Mouse (Mus musculus) embryonic fibroblast, embryonic 13.5 days (primary cell): ENCODE measurements at regions not wholly inside any gene's neighbourhood (a gene's known extent, or its start where the extent isn't known, plus 50 kb on each side); places are given as distances from the start of the nearest gene placed in this dataset.
"Not testable (repeated sequence)": the region's sequence is repeated elsewhere in the genome, so short reads cannot be mapped to it uniquely, and the experiment has no call there.

Experiments
- H3K27ac ChIP-seq: 2 replicates; pipeline ENCODE4 v1.5.1; 2012; ENCODE audit warnings: low read length, control low read depth, inconsistent platforms; ENCODE audit not compliant: insufficient read depth
- H3K4me1 ChIP-seq: 2 replicates; pipeline ENCODE4 v1.6.1; 2011; ENCODE audit warnings: low read length; ENCODE audit not compliant: control insufficient read depth, insufficient read depth
- H3K4me3 ChIP-seq: 2 replicates; pipeline ENCODE4 v1.5.1; 2011; ENCODE audit warnings: mild to moderate bottlenecking, control low read depth, low read length; ENCODE audit not compliant: insufficient read depth
- CTCF ChIP-seq: IDR thresholded peaks from 2 replicates; pipeline ENCODE4 v1.5.1; 2011; ENCODE audit warnings: mild to moderate bottlenecking, control low read depth, low read length, moderate library complexity, borderline replicate concordance; ENCODE audit not compliant: insufficient read depth
- POLR2A ChIP-seq: IDR thresholded peaks from 2 replicates; pipeline ENCODE4 v1.6.1; 2011; ENCODE audit warnings: low read depth, mild to moderate bottlenecking, control low read depth, low read length, moderate library complexity

DNA sequence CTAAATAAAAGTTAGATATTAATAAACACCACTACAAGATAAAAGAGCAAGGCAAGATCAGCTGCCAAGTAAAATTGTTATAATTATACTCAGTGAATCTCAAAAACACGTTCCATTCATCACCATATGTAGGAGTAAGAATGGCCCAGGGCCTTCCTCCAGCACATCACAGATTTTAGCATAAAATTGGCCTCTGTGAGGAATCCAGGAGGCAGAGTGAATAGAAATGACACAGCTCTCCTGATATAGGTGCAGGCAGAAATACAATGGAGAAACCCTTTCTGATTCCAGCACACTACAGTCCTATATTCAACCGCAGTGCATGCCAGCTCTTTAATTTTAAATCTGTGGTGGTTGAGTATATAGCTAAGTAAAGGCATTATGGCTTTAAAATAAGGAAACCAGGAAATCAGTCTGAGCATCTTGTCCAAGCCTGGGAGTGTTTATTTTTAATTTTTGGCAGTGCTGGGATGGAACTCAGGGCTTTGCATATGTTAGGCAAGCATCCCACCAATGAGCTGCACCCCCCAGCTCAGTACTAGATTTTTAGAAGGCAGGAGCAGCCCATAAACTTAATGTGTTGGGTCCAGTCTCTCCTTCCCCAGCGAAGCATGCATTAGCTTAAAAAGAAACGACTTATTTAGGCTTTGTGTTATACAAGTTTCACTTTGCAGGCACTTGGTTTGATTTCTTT, 158.3 kb upstream of the Ptprz1 start:
- Histone ChIP-seq H3K27ac (no peak overlapping the region), H3K4me1 (no peaks in the 10 kb centered on the region), H3K4me3 (no peak overlapping the region)
- no peak for TF ChIP-seq POLR2A
- TF ChIP-seq CTCF: no peak

DNA sequence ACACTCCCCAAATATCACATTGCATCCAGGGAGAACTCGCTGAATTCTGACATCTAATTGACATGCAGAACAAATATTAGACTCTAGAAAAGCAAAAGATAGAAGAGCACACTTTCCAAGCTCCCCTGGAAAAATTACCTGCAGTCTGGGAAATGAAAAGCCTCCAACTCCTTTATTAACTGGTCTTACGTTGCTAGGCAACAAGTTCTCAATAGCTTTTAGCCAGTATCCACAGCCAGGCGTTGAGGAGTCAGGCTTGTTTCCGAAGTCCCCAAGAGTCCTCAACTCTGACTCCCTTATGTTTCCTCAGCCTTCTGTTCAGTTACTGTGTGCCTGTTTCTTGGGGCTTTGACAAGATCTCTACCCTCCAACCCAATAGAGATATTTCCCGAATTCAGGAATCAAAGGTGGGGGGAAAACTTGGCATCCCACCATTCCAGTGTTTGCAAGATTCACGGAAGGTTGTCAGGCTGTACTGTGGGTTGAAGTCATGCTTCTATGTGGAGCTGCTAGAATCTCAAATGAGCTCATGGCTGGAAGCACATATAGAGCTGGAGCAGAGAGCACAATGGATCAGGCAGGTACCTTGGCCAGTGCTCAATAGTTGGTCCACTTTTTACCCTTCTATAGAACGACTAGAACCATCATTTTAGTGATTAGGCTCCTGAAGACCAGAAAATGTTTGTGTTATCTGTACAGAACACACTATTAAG, 159.0 kb upstream of the Ptprz1 start:
- Histone ChIP-seq H3K27ac (no peak overlapping the region), H3K4me1 (no peaks in the 10 kb centered on the region), H3K4me3 (no peak overlapping the region)
- TF ChIP-seq POLR2A: no peak

DNA sequence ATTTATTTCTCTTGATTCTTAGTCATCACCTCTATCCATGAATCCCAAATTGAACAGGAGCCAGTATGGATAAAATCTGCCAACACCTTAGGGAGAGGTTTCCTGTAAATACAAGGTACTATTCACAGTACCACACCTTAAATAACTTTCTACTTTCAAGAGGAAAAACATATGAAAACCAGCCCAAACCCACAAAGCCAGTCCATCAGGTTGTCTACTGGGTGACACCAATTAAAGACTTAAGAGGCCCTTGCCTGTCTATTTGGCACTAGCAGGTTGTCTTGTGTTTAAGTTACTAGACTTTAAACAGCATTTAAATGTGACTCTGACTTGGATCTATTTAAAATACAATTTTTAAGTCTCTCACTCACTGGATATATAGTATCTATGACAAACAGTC, 177.1 kb upstream of the Ptprz1 start:
- H3K27ac ChIP-seq: no peak overlapping the region
- TF ChIP-seq CTCF (no peak), POLR2A (no peak)
- no peak overlapping the region for H3K4me3 ChIP-seq
- no peaks in the 10 kb centered on the region; the same call in 1 of the 2 replicates for H3K4me1 ChIP-seq

DNA sequence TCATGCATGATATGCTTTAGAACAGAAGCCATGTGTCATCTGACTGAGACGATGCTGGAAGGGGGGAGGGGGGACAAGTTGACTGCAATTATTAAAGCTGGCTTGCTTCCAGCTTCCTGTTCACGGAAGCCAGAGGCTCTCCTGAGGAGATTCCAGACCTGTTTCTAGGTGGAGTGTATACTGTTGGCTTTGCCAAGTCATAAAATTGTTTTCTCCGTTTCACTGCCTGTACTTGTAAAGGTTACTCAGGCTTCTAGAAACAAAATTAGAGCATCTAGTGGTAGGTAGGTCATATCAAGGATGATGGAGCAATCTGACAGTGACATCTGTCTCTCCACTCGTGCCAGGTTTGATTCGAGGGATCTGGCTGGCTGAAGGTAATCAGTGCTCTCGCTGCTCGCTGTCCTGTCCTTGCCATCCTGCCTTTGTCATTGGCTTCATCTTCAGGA, 186.6 kb upstream of the Ptprz1 start:
- TF ChIP-seq CTCF (no peak), POLR2A (no peak)
- H3K4me1 ChIP-seq: no peaks in the 10 kb centered on the region
- no peak overlapping the region for H3K27ac ChIP-seq
- no peak overlapping the region for H3K4me3 ChIP-seq

DNA sequence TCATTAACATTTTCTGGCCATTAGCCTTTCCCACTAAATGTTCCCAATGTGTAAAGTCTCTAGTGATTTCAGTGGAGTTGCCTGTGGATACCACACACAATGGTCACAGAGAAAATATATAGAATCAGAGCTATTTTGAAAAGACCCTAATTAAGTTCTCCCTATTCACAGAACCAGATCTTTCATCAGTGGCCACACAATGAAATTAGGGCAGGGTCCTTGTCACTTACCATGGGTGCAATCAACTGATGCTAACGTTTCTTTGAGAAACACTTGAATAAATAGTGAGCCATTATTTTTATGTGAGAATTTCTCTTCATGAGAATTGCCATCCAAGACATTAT, 200.7 kb upstream of the Ptprz1 start:
- TF ChIP-seq CTCF: no peak
- TF ChIP-seq POLR2A: no peak
- Histone ChIP-seq H3K27ac (no peak overlapping the region), H3K4me3 (no peak overlapping the region)

DNA sequence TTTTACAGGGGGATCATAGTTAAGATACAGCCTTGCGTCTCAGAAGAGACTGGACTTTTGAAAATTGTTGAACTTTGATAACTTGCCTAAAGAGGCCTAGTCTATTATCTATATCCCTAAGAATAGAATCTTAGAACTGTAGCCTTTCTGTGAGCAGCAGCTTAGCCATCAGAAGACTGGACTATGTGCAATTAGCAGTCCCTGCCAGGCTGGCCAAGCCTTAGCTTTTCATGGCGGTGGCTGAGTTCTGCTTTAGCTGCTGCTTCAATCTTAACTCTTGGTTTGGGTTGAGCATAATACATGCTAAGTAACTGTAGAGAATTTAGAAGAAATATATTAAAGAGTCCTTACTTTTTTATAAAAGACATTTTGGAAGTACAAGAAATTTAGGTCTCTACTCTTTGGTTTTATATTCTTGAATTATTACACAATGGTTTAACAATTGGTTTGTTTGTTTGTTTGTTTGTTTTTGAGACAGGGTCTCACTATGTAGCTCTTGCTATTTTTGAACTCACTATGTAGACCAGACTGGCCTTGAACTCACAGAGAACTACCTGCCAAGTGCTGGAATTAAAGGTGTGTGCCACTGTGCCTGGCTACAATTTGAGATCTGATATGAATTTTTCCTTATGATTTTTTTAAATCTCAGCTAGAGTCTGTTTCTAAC, 201.2 kb upstream of the Ptprz1 start:
- no peaks in the 10 kb centered on the region for H3K4me1 ChIP-seq
- no peak for TF ChIP-seq POLR2A
- H3K27ac ChIP-seq: no peak overlapping the region

More for the DNA sequence above, 200.7 kb upstream of the Ptprz1 start:
- H3K4me1 ChIP-seq: no peaks in the 10 kb centered on the region

DNA sequence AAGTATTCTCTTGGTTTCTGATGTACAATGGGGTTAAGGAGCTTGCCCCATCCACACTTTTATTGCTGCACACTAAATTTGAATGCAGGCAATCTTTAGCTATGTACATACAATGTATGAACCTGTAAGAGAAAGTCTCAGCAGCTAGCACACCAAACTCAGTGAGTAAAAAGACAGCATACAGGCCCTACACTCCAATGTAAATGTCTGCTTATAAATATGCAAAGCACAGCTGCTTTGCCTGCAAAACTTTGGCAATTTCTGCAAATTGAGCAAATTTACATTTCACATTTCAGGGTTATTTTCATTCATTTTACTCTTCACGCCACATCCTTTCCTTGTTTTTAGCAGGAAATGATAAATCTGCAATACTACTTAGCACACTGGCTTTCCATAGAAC, 203.8 kb upstream of the Ptprz1 start:
- no peaks in the 10 kb centered on the region for H3K4me1 ChIP-seq
- TF ChIP-seq POLR2A: no peak
- no peak for TF ChIP-seq CTCF
- H3K4me3 ChIP-seq: no peak overlapping the region
- no peak overlapping the region for H3K27ac ChIP-seq

More for the DNA sequence above, 201.2 kb upstream of the Ptprz1 start:
- H3K4me3 ChIP-seq: no peak overlapping the region

DNA sequence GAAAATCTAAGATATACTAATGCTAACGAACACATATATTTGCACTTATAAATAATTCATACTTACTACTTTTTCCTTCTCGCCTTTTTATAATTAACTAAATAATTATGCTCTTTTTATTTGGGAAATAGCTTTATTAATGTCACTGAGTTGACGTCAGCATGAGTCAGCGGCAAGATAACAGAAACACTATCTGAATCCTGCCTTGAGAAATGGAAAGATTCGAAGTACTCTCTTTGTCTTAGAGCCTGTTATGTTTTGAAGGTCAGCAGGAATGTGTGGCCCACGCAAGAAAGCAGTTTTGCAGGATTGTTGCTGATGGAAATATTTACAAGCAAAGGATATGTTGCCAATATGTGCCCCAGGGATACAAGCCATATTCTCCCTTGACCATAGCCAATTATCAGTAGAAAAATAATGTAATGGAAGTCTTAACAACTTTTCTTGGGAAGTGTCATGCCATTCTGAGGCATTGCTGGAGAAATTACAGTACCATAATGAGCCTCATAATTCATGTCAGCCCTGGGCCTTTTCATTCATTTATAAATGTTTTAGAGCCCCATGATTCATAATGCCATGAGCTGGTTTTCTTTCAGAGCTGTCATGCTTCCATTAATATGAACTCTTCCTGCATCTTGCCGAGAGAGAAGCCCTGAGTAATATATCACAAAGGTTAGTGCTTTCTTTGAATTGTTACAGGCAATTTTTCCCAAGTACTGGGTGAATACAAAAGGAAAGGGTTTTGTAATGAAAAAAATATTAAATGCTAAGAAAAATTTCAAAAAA, 206.9 kb upstream of the Ptprz1 start:
- TF ChIP-seq CTCF (no peak), POLR2A (no peak)
- no peak overlapping the region for H3K27ac ChIP-seq
- H3K4me1 ChIP-seq: no peaks in the 10 kb centered on the region
- no peak overlapping the region for H3K4me3 ChIP-seq

DNA sequence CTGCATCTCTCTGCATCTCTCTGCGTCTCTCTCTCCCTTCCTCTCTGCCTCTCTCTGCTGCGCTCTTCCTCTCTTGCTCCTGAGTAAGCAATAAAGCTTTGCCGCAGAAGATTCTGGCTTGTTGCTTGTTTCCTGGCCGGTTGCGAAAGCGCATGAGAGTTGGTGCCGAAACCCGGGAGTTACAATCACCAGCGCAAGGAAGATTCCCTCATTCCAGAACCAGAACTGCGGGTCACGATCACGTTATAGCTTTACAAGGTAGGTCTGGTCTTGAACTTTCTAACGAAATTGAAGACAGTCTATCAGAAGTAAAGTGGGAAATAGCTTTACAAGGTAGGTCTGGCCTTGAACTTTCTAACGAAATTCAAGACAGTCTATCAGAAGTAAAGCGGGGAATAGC, 217.9 kb upstream of the Ptprz1 start:
- not testable (repeated sequence) for H3K4me3 ChIP-seq, H3K27ac ChIP-seq, H3K4me1 ChIP-seq

DNA sequence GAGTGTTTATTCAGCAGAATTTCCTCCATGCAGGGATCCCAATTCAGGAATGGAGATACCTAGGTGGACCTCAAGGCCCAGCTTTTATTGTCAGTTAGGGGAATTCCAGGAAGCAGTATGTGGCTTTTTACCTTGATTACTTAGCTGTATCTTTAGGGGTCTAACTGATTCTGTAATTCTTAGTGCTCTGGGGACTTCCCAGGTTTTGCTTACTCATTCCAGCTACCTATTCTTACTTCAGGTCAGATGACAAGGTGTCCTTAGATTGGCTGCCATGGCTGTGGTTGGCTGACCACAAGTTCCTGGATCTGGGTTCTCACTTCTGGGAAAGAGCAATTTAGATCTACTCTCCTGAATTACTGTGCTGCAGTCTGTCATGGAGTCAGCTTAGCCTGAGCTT, 235.2 kb upstream of the Ptprz1 start:
- Histone ChIP-seq H3K27ac (no peak overlapping the region), H3K4me1 (no peaks in the 10 kb centered on the region), H3K4me3 (no peak overlapping the region)
- TF ChIP-seq CTCF: no peak
- no peak for TF ChIP-seq POLR2A
